Mouse (Mus musculus) CH12.LX (cell line): ENCODE measurements at regions not wholly inside any gene's neighbourhood (a gene's known extent, or its start where the extent isn't known, plus 50 kb on each side); places are given as distances from the start of the nearest gene placed in this dataset.

Experiments used
- BHLHE40 ChIP-seq: IDR thresholded peaks from 2 replicates; pipeline ENCODE4 v1.6.1; 2011; ENCODE audit warnings: mild to moderate bottlenecking, low read depth, low read length, improper control_type of control experiment
- CHD2 ChIP-seq: IDR thresholded peaks from 2 replicates; pipeline ENCODE4 v1.6.1; 2011; ENCODE audit warnings: low read length, improper control_type of control experiment
- CTCF ChIP-seq, 2 experiments: IDR thresholded peaks in 1 of 2; conservative IDR thresholded peaks in 1 of 2; 2 replicates each; pipeline ENCODE4 v1.5.1; 2011 to 2012; ENCODE audit warnings: low read depth in 2 of 2, low read length in 2 of 2, improper control_type of control experiment in 1 of 2, inconsistent platforms in 1 of 2, mild to moderate bottlenecking in 1 of 2, moderate library complexity in 1 of 2
- EP300 ChIP-seq: IDR thresholded peaks from 2 replicates; pipeline ENCODE4 v1.6.1; 2011; ENCODE audit warnings: low read length, improper control_type of control experiment
- MAX ChIP-seq: IDR thresholded peaks from 2 replicates; pipeline ENCODE4 v1.6.1; 2011; ENCODE audit warnings: low read length, improper control_type of control experiment
- TBP ChIP-seq: conservative IDR thresholded peaks from 2 replicates; pipeline ENCODE4 v1.6.1; 2011; ENCODE audit warnings: low read depth, low read length, improper control_type of control experiment
- ZC3H11A ChIP-seq: IDR thresholded peaks from 2 replicates; pipeline ENCODE4 v1.6.1; 2012; ENCODE audit warnings: low read depth, mild to moderate bottlenecking, inconsistent platforms, low read length, improper control_type of control experiment
- ZKSCAN1 ChIP-seq: IDR thresholded peaks from 2 replicates; pipeline ENCODE4 v1.6.1; 2012; ENCODE audit warnings: low read depth, inconsistent platforms, low read length, improper control_type of control experiment, borderline replicate concordance

GRCm38 (mm10) chr7:83230496-83231325, 354.0 kb upstream of the Tmc3 start:
- TF ChIP-seq TBP (no peak), ZKSCAN1 (no peak), BHLHE40 (no peak), CTCF (conservative IDR thresholded peaks at IDR 0.05 in 1 of 2, IDR thresholded peaks at IDR 0.05 in 1 of 2; ENCODE audit: low read depth in 2 of 2, low read length in 2 of 2) (no peak), ZC3H11A (no peak), MAX (no peak), EP300 (no peak), CHD2 (no peak)
